Mouse (Mus musculus) spleen, adult 2 months (tissue): ENCODE data around the gene Prkd2.

Experiments
- CTCF ChIP-seq: fragments of 200-500 bp; IDR thresholded peaks from 2 replicates; pipeline ENCODE4 v1.5.1; 2011; ENCODE audit warnings: mild to moderate bottlenecking, inconsistent platforms; ENCODE audit not compliant: insufficient read depth, insufficient read length, insufficient replicate concordance; ENCODE audit errors: extremely low read depth
- POLR2A ChIP-seq: fragments of 200-500 bp; IDR thresholded peaks from 2 replicates; pipeline ENCODE4 v1.6.1; 2011; ENCODE audit warnings: low read depth, low read length, inconsistent platforms

GRCm38 (mm10) chr7:16821091-16821490, 21.6 kb upstream of the Prkd2 start:
- TF ChIP-seq CTCF (no peak), POLR2A (no peak)
